Mouse (Mus musculus) kidney, adult 11 months (tissue): ENCODE measurements at regions not wholly inside any gene's neighbourhood (a gene's known extent, or its start where the extent isn't known, plus 50 kb on each side); places are given as distances from the start of the nearest gene placed in this dataset.
A peak's percentile ranks its signal among the peaks of the same experiment; 100 is the strongest.

Experiments
- DNase-seq: peaks from one replicate; pipeline ENCODE4 v3.0.0; 2022

GRCm38 (mm10) chr14:80789131-80789530, 805.2 kb downstream of the Olfm4 start:
- no peak for DNase-seq

- no peak for DNase-seq
Observed at GRCm38 (mm10) chr14:80799370-80799959, 815.6 kb downstream of the Olfm4 start.

GRCm38 (mm10) chr14:80830476-80830875, 846.6 kb downstream of the Olfm4 start:
- no peak for DNase-seq

- DNase-seq: no peak
Observed at GRCm38 (mm10) chr14:80844550-80844949, 860.7 kb downstream of the Olfm4 start.

GRCm38 (mm10) chr14:80845576-80846269, 861.8 kb downstream of the Olfm4 start:
- DNase-seq: peak; percentile 28

GRCm38 (mm10) chr14:80846420-80847083, 862.7 kb downstream of the Olfm4 start:
- DNase-seq: no peak
